Mouse (Mus musculus) ES-E14 (cell line): Measurements from ENCODE around the gene Unc45b.

Experiments used
- CHD2 ChIP-seq: IDR thresholded peaks from 2 replicates; pipeline ENCODE4 v1.6.1; 2014; ENCODE audit warnings: mild to moderate bottlenecking, low read depth, low read length, inconsistent platforms
- HCFC1 ChIP-seq: IDR thresholded peaks from 2 replicates; pipeline ENCODE4 v1.6.1; 2012; ENCODE audit warnings: low read length, inconsistent platforms, borderline replicate concordance; ENCODE audit not compliant: insufficient read depth
- MAFK ChIP-seq: IDR thresholded peaks from 2 replicates; pipeline ENCODE4 v1.6.1; 2014; ENCODE audit warnings: mild to moderate bottlenecking, low read depth, low read length, inconsistent platforms; ENCODE audit not compliant: insufficient read depth
- ZNF384 ChIP-seq: IDR thresholded peaks from 2 replicates; pipeline ENCODE4 v1.6.1; 2012; ENCODE audit warnings: low read depth, low read length, inconsistent platforms

GRCm38 (mm10) chr11:82907651-82908607 lies 2.4 kb upstream of the Unc45b start, which contains the start of gene Nle1:
- no peak for TF ChIP-seq ZNF384
- no peak for TF ChIP-seq CHD2
- TF ChIP-seq MAFK, result no peak
- 0 out of 2 replicates have a peak, but pooled peaks have one; percentile 61 for TF ChIP-seq HCFC1
